Mouse (Mus musculus): ENCODE measurements around the gene Grin2c.

The Grin2c gene

GRCm38 (mm10) chr11:115267061-115267883 is at the start of gene Grin2c:
Grin2c (minus strand) TSS chr11:115267243.
- DNase-seq (ENCODE audit: low spot score), result no peak

- DNase-seq (ENCODE audit: low spot score), result no peak
These were observed 47.2 kb upstream of the Grin2c start for GRCm38 (mm10) chr11:115314249-115314648.

GRCm38 (mm10) chr11:115308781-115309180 is 41.7 kb upstream of the Grin2c start:
- DNase-seq (ENCODE audit: low spot score), result no peak

- no peak for DNase-seq (ENCODE audit: low spot score)
These were observed 39.8 kb upstream of the Grin2c start, which contains the start of gene Otop2 for GRCm38 (mm10) chr11:115306863-115307262. Otop2 (plus strand) TSS chr11:115307163.

- DNase-seq (ENCODE audit: low spot score), result no peak
These were observed 36.1 kb upstream of the Grin2c start for GRCm38 (mm10) chr11:115303167-115303566.

GRCm38 (mm10) chr11:115301351-115301750 is 34.3 kb upstream of the Grin2c start:
- DNase-seq (ENCODE audit: low spot score), result no peak

- DNase-seq (ENCODE audit: low spot score), result no peak
These were observed 33.7 kb upstream of the Grin2c start for GRCm38 (mm10) chr11:115300745-115301144.

- DNase-seq (ENCODE audit: low spot score), result no peak
These were observed 31.1 kb upstream of the Grin2c start for GRCm38 (mm10) chr11:115298160-115298559.

GRCm38 (mm10) chr11:115297214-115297826 is 30.3 kb upstream of the Grin2c start, which contains the start of gene Fads6:
Fads6 (minus strand) TSS chr11:115297663.
- DNase-seq (ENCODE audit: low spot score), result peak; percentile 66

- DNase-seq (ENCODE audit: low spot score), result no peak
These were observed 29.6 kb upstream of the Grin2c start for GRCm38 (mm10) chr11:115296471-115297210.

- DNase-seq (ENCODE audit: low spot score), result no peak
These were observed 28.9 kb upstream of the Grin2c start for GRCm38 (mm10) chr11:115295939-115296338.

GRCm38 (mm10) chr11:115292631-115293375 is 25.8 kb upstream of the Grin2c start:
- peak; percentile 89 for DNase-seq (ENCODE audit: low spot score)

- DNase-seq (ENCODE audit: low spot score), result no peak
These were observed 24.5 kb upstream of the Grin2c start for GRCm38 (mm10) chr11:115291503-115291902.

GRCm38 (mm10) chr11:115290919-115291318 is 23.9 kb upstream of the Grin2c start:
- no peak for DNase-seq (ENCODE audit: low spot score)

- DNase-seq (ENCODE audit: low spot score), result no peak
These were observed 23.3 kb upstream of the Grin2c start for GRCm38 (mm10) chr11:115290314-115290713.

- DNase-seq (ENCODE audit: low spot score), result no peak
These were observed 22.8 kb upstream of the Grin2c start for GRCm38 (mm10) chr11:115289885-115290284.

- DNase-seq (ENCODE audit: low spot score), result no peak
These were observed 21.3 kb upstream of the Grin2c start for GRCm38 (mm10) chr11:115288305-115288704.

GRCm38 (mm10) chr11:115287386-115287785 is 20.3 kb upstream of the Grin2c start:
- DNase-seq (ENCODE audit: low spot score), result no peak

- DNase-seq (ENCODE audit: low spot score), result no peak
These were observed 19.4 kb upstream of the Grin2c start for GRCm38 (mm10) chr11:115286201-115286993.

GRCm38 (mm10) chr11:115285282-115285681 is 18.2 kb upstream of the Grin2c start:
- DNase-seq (ENCODE audit: low spot score), result no peak
